In genomic region chr12:72306281-72306680, GRCm38 (mm10) we compare ENCODE assay signal across 26 mouse cellular contexts.
"Had no signal": no experiment of that assay in that cellular context is flagged by ENCODE, and none has a peak within 500 bp of the region (broad histone marks: within the 10 kb centered on the region; RNA-seq: fewer than 3 reads in every experiment).

No protein-coding gene starts in this region.

- H3K4me3 ChIP-seq: embryonic facial prominence, embryonic 10.5 days; embryonic facial prominence, embryonic 12.5 days; embryonic facial prominence, embryonic 13.5 days; embryonic facial prominence, embryonic 15.5 days; erythroblast, embryonic 14.5 days; forebrain, embryonic 10.5 days; forebrain, embryonic 12.5 days; forebrain, embryonic 13.5 days; forebrain, embryonic 15.5 days; gastrocnemius, adult 2 months; heart, adult 2 months had no signal

- H3K36me3 ChIP-seq: embryonic facial prominence, embryonic 10.5 days; embryonic facial prominence, embryonic 12.5 days; embryonic facial prominence, embryonic 13.5 days; embryonic facial prominence, embryonic 15.5 days; forebrain, embryonic 12.5 days; forebrain, embryonic 15.5 days had no signal

- H3K27me3 ChIP-seq: embryonic facial prominence, embryonic 13.5 days; embryonic facial prominence, embryonic 15.5 days; forebrain, embryonic 12.5 days; forebrain, embryonic 13.5 days; forebrain, embryonic 15.5 days had no signal

- H3K9me3 ChIP-seq: embryonic facial prominence, embryonic 10.5 days; embryonic facial prominence, embryonic 12.5 days; embryonic facial prominence, embryonic 13.5 days; embryonic facial prominence, embryonic 15.5 days; forebrain, embryonic 13.5 days; forebrain, embryonic 15.5 days had no signal

- H3K4me1 ChIP-seq: embryonic facial prominence, embryonic 13.5 days; embryonic facial prominence, embryonic 15.5 days had no signal

- H3K27ac ChIP-seq: embryonic facial prominence, embryonic 10.5 days; embryonic facial prominence, embryonic 12.5 days; embryonic facial prominence, embryonic 13.5 days; embryonic facial prominence, embryonic 15.5 days; forebrain, embryonic 10.5 days; forebrain, embryonic 12.5 days; forebrain, embryonic 13.5 days; forebrain, embryonic 15.5 days; gastrocnemius, adult 2 months; heart, adult 2 months had no signal

- DNase-seq: cerebellum, adult 2 months; cerebellum, adult 8-10 months; cerebellum, adult 9-10 months; cerebellum, adult 9-11 months; cerebellum, postnatal 10 days; cerebellum, postnatal 14 days; cerebellum, postnatal 25 days; cerebellum, postnatal 36 days; embryo, embryonic 11 days; forebrain, postnatal 0 days; gastrocnemius, adult 2 months; gastrocnemius, postnatal 10 days; gastrocnemius, postnatal 14 days; gastrocnemius, postnatal 25 days; gastrocnemius, postnatal 36 days; heart, adult 18-20 months; heart, adult 2 months had no signal
